Mouse (Mus musculus) adrenal gland, adult (tissue): ENCODE results near the gene St13.
A peak's percentile ranks its signal among the peaks of the same experiment; 100 is the strongest.

ENCODE experiments used
- DNase-seq, 2 experiments: peaks; one replicate each; pipeline ENCODE4 v3.0.0; 2022 to 2023; ENCODE audit warnings: low spot score in 1 of 2; ENCODE audit not compliant: inconsistent age in 2 of 2

St13 gene

DNA sequence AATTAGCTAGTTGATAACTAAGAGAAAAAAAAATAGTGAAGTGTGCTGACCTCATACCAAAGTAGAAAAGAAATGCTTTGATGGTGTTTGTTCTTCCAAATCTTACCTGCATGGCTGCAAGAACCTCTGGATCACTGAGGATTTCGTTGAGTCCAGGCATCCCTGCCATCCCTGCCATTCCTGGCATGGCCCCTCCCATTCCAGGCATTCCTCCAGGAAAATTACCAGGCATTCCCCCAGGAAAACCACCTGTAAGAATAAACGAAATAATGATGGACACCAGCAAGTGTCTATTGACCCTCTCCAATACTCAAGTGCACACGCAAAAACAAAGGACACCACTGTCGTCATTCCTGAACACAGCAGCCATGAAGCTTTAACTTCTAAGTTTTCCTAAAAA, 33.6 kb downstream of the St13 start:
- no peak for DNase-seq

DNA sequence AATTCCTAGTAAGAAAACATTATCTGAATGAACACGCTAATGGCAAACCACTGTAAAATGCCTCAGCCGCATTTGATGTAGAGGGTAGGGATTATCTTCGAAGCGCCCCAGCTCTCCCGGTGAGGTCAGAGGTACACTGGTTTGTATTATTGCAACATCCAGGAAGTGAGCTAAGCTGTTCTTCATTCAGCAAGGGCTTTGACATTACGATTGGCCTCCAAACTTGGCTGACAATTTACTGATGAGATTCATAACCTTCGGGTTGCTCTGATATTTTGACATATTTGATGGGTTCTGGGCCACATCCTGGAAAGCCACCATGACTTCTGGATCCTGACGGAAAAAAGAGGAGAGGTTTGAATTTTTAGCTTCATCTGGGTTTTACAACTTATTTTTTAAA, 34.6 kb downstream of the St13 start:
- peak; percentile 62 to 86 for DNase-seq

DNA sequence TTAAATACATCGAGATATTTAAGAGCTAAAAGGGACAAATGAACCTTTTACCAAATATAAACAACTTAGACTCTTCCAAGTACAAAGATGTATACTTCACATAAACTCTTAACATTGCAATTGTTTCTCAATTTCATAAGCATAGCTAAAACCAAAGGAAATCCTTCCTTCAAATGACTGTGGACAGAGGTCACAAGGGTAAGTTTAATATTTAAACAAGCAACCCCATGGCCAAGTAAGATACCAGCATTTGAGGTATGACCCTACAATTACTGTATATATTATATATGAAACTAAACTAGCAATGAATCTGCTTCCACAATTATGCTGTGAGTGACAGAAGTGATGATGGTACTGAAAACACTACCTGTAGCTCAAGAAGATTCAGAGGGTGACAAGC, 35.6 kb downstream of the St13 start:
- no peak for DNase-seq

- no peak for DNase-seq
Measured at GRCm38 (mm10) chr15:81362501-81362900, 37.4 kb downstream of the St13 start.

- DNase-seq: peak in 1 of 2 experiments; percentile 48
Measured at GRCm38 (mm10) chr15:81361417-81362015, 38.4 kb downstream of the St13 start.

DNA sequence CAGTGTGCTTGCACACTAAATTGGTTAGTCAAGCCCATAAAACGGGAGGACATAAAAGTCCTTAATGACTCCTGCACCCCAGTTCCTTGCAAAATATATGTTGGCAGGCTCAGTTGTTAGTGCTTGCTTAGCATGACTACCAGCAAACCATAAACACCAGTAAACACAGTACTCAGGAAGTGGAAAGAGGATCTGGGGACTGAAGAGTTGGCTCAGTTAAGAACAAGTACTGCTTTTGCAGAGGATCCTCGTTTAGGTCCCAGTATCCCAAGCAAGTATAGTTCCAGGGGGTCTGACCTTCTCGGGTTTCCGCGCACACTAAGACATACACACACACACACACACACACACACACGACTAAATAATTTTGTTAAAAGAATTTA, 38.9 kb downstream of the St13 start:
- peak in 1 of 2 experiments; percentile 21 for DNase-seq

DNA sequence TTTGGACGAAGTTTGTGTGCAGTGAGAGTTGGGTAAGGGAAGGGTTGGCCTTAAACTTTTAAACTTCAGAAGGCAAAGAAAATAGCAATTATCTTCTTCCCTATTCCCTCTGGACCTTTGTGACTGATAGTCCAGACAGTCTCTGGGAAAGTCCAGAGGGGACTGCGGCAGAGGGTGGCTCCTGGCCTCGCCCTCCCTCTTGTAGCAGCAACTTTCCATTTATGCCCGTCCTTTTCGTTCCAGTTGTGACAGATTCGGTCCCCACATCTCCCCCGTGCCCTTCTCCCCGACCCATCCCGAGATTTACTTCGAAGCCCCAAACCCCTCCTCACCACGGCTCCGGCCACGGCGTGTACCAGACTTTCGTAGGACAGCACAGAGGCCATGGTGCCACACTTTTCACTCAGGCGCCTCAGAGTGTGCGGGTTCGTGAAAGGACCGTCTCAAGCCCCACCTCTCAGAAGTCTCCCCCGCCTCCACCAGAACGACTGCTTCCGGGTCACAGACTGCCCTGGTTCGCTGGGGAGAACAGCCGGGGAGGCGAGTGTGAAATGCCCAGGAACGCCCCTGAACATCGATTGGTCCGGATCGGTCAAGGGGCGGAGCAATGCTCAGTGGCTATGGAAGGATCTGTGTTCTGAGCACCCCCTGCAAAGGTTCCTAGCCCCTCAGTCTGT, 39.4 kb downstream of the St13 start, which contains the start of gene Slc25a17:
Gene Slc25a17, minus strand, starts transcription at position 468 of the 677 bp plus-strand sequence.
- peak; percentile 97 to 99 for DNase-seq

- no peak for DNase-seq
Measured at GRCm38 (mm10) chr15:81359421-81359820, 40.5 kb downstream of the St13 start.

- peak in 1 of 2 experiments; percentile 57 for DNase-seq
Measured at GRCm38 (mm10) chr15:81358943-81359342, 40.9 kb downstream of the St13 start.

DNA sequence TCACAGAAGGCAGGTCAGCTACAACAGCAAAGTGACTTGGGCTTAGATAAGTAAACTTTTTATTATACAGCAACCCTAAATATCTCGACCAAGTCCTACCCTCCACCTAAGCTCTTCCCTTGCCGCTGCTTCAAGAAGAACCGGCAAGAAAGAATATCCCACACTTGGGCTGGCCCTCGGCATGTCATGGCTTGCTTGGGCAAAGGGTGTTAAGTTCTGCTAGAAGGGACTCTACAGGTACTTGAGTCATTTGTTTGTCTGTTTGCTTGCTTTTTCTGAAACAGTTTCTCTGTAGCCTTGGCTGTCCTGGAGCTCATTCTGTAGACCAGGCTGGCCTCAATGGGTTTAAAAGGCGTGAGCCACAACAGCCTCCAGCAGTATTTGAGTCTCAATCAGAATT, 42.9 kb downstream of the St13 start:
- peak in 1 of 2 experiments; percentile 28 for DNase-seq

- DNase-seq: peak; percentile 63 to 88
Measured at GRCm38 (mm10) chr15:81355146-81355761, 44.6 kb downstream of the St13 start.

DNA sequence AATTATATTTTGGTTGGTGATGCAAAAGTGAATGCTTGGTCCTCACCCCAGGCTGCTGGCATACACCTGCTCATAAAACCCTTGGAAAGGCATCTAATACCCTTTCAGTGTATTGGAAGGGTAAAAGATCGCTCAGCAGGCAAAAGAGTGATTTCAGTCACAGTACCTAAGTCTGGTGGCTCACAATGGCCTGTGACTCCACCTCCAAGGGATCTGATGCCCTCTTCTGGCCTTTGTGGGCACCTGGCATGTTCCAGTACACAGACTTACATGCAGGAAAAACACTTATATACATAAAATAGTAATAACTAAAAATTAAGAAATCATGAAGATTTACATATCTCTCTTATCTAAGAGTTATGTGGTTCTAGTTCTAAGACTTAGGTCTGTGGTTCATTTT, 47.2 kb downstream of the St13 start:
- DNase-seq: no peak

GRCm38 (mm10) chr15:81350401-81350800, 49.5 kb downstream of the St13 start:
- no peak for DNase-seq

DNA sequence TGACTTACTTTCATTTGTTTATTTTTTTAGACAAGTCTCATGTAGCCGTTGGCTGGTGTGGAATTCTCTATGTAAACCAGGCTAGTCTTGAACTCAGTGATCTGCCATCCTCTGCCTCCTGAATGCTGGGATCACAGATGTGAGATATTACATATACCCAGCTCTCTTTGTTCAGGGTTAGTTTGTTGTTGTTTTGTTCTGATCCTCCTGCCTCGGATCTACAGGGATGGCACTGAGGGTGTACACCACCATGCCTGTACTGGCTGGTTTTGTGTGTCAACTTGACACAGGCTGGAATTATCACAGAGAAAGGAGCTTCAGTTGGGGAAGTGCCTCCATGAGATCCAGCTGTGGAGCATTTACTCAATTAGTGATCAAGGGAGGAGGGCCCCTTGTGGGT, 51.5 kb downstream of the St13 start:
- no peak for DNase-seq

DNA sequence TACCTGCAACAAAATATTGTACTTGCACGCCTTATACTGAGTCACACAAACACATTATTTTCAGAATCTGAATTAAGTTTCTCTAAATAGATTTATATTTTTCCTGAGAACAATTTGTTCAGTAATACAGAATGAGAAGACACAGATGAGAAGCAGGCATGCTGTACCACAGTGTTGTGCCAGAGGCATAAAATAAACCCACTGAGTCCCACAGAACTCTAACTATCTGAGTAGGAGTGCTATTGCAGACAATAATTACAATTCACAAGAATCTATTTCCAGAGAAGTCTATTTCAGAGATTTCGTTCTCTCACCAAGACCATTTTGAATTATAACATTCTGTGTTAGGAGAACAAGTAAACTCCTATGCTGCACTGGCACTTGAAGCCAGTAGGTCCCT, 52.4 kb downstream of the St13 start:
- no peak for DNase-seq

DNA sequence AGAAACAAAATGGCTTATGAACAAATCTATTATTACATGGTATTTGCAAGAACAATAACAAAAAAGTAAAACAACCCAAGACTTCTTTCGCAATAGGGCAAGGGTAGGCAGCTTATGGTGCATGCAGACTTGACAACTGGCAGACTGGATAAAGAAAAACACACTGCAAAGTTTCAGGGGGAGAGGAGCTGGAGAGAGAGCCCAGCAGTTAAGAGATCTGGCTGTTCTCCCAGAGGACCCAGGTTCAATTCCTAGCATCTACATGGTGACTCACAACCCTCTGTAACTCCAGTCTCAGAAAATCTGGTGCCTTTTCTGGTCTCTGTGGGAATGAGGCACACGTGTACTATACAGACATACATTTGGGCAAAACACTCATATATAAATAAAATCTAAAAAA, 58.5 kb downstream of the St13 start:
- DNase-seq: peak in 1 of 2 experiments; percentile 47

DNA sequence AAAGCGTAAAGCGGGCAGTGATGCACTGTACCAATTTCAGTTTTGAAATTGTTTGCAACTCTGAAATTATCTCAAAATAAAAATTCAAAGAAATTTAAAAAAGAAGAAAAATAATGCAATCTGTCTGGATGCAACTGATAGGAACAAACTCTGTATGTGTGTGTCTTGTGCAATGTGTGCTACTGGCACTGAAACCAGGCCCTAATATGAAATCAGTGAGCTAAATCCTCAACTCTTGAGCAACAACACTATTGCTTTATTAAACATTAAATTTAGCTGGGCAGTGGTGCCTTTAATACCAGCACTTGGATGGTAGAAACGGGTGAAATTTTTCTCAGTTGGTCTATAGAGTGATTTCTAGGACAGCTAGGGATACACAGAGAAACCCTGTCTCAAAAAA, 60.7 kb downstream of the St13 start:
- DNase-seq: peak in 1 of 2 experiments; percentile 63

GRCm38 (mm10) chr15:81336466-81336865, 63.4 kb downstream of the St13 start:
- no peak for DNase-seq

GRCm38 (mm10) chr15:81332517-81332916, 67.4 kb downstream of the St13 start:
- no peak for DNase-seq

- peak in 1 of 2 experiments; percentile 56 for DNase-seq
Measured at GRCm38 (mm10) chr15:81330816-81331433, 69.0 kb downstream of the St13 start.

- no peak for DNase-seq
Measured at GRCm38 (mm10) chr15:81329721-81330369, 70.0 kb downstream of the St13 start.
